Mouse (Mus musculus) c-Kit-negative CD71-positive TER-119-positive erythroid progenitor cells, embryonic 14.5 days (primary cell): Measurements from ENCODE around the gene Mcu.

Experiments
- DNase-seq: peaks from one replicate; pipeline ENCODE4 v3.0.0-alpha.2; 2013; ENCODE audit warnings: low read depth, low spot score

The Mcu gene

DNA sequence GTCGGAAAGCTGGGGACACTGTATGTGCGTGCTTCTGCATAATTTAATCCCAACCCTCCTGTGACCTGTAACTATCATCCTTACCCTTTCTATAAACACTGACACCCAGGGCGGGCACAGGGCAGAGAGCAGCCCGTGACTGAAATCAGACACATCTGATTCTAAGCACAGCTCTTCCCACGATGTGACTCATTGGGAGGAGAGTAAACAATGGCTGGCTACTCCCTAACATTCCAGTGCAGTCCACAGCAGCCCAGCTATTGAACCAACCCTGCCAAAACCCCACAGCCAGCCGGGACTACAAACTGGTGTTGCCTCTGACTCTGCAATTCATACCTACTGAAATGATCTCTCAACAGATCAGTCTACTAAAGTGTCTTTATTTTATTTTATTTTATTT, 78.9 kb downstream of the Mcu start:
- DNase-seq = no peak

DNA sequence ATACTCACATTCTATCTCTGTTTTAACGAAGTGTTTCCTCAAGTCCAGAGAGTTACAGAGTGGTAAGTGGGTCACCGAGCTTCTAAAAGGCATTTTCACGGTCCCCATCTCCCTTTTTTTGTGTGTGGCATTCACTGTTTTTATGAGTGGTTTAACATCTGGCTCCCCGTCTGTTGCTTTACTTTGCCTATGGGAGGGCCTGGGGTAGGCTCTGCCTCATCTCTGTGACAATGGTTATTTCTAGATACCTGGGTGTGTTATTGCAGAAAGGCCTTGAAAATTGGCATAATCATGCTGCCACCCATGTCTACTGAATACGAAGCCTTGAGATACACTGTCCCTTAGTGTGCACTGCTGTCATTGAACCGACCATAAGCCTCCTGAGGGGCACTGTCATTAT, 84.2 kb downstream of the Mcu start:
- DNase-seq = no peak

DNA sequence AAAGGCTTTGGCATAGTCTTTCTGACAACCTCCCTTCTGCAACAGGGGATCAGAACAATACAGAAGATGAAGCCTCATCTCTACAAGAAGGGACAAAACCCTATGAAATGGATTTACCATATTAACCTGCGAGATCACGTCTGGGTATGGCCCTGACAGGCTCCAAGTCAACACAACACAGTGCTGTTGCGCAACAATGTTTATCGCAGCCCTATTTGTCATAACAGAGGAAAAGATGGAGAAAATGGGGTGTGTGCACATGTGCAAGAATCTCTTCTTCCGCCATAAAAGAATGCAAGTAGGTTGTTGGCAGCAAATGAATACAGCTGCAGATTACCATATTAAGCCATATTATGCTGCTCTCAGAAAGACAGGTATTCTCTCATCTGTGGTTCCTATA, 88.7 kb downstream of the Mcu start:
- no peak for DNase-seq

DNA sequence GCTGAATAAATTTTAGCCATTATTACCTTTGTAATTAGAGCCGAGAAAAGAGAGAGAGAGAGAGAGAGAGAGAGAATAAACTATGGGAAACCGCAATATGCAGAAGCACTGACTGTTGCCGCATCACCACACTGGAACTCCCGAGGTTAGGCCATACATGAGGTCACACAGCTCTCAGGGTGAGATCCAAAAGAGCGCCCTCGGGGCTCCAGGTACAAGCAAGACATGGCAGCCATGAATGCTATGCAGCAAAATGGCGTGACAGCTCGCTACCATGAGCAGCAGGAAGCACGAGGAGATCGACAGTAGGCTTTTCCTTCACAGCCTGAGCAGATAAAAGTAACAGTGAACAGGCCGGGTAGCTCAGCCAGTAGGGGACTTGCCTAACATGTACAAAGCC, 89.2 kb downstream of the Mcu start:
- no peak for DNase-seq

- no peak for DNase-seq
These were observed 91.8 kb downstream of the Mcu start for GRCm38 (mm10) chr10:59524675-59525074.

GRCm38 (mm10) chr10:59523826-59524331, 92.6 kb downstream of the Mcu start:
- DNase-seq = no peak

GRCm38 (mm10) chr10:59520701-59521100, 95.8 kb downstream of the Mcu start:
- DNase-seq = no peak

DNA sequence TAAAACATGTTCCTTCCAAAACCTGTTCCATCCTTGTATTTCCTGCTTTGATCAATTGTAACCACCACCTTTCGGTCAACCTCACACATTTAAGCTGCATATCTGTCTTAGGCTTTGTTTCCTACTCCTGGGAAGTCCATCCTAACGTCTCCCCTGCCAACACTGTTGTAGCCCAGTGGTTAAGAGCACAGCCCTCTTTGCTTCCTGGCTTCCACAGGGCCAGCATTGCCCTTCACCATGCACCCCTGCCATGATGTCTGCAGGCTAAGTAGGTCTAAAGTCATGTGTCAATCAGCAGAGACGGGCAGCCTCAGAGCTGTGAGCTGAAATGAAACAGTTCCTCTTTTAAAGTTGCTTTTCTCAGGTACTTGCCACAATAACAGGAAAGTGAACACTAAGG, 97.1 kb downstream of the Mcu start:
- DNase-seq = no peak

GRCm38 (mm10) chr10:59517201-59517600, 99.3 kb downstream of the Mcu start:
- DNase-seq = no peak

GRCm38 (mm10) chr10:59514739-59515464, 101.6 kb downstream of the Mcu start:
- DNase-seq = no peak

GRCm38 (mm10) chr10:59512173-59512572, 104.3 kb downstream of the Mcu start:
- no peak for DNase-seq

DNA sequence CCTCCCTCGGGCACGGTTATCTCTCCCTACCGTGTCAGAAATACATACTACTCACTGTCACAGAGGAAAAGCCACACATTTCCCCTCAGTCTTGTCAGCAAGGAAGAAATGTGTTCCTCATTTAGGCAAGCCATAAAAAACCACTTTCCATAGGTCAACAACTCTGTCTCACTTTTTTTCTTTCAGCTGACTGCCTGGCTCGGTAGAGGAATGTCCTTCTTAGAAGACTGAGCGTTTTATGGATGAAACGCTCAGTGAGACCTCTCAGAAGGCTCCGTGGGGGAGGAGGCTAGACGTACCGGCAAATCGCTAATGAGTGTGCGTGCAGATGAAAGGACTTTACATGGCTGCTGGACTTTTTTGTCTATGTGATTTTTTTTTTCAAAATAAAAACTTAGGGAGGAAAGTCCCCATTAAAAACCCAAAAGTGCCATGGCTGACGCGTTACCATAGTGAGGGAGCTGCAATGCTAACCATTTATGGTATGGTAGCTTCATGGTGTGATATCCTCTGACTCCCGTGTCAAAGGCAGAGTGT, 105.0 kb downstream of the Mcu start:
- no peak for DNase-seq

- DNase-seq = no peak
These were observed 105.6 kb downstream of the Mcu start for GRCm38 (mm10) chr10:59510713-59511426.

DNA sequence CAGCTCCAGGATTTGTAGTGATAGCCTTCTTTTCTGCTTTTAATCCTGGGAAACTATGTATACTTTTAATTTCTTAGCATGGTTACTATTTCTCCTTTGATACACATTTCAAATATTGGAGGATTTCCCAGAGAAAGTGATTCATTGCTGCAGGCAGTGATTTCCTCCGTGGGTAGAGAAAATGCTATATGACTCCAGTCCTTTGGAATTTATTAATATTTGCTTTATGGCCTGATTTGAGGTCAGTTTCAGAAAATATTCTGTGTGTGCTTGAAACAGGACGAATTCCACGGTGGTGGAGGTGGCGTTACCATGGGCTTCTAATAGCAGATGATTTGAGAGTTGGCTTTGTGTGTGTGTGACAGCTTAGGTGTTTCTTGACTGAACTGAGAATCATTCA, 107.3 kb downstream of the Mcu start:
- no peak for DNase-seq

GRCm38 (mm10) chr10:59506711-59507110, 109.8 kb downstream of the Mcu start:
- DNase-seq = no peak

- no peak for DNase-seq
These were observed 112.2 kb downstream of the Mcu start for GRCm38 (mm10) chr10:59504291-59504690.

DNA sequence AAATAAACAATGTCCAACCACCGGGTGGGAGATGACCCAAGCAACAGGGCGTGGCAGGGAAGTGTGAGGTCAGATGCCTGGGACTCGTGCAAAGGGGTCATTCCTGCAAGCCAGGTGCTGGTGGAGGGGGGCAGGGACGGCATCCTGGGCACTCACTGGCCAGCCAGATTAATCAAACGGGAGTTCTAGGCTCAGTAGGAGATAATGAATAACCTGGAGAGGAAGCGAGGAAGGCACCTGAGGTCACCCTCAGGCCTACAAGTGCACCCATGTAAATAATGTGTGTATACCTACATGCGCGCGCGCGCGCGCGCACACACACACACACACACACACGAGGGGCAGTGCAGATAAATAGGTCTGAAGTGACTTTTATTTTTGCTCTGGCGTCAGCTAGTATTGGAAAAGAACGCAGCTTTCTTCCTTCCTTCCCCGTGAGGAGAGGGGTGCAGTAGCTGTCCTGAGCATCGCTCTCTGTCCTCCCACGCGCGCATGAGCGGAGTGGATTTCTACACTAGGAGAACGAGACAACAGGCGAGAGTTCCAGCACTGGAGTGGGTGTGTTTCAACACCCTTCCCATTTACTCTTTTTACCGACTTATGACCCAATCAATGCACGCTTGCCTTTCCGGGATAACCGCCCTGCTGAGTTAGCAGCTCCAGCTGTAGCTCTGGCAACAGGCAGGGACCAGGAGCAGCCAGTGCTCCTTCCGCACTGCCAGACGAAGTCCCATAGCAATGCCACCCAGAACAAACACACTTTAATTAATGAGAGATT, 112.9 kb downstream of the Mcu start:
- DNase-seq = no peak

GRCm38 (mm10) chr10:59502381-59502780, 114.1 kb downstream of the Mcu start:
- no peak for DNase-seq

DNA sequence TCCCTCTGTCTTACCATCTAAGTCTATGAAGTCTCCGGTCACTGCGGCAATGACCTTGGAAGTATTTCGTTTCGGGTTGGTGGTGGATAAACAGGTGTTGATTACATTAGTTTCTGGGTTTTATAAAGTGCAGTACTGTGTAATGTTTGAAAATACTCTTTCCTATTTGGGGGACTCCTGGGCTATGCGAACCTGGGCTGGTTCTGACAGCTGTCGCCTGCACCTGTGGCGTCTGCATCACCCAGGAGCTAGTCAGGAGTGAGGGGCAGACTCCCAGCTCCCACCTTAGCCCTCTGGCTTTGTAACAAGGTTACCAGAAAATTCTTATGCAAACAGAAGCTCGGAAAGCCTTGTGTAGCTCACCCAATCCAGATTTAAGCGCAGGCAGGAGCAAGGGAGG, 114.7 kb downstream of the Mcu start:
- no peak for DNase-seq

- DNase-seq = no peak
These were observed 116.3 kb downstream of the Mcu start for GRCm38 (mm10) chr10:59500225-59500624.

DNA sequence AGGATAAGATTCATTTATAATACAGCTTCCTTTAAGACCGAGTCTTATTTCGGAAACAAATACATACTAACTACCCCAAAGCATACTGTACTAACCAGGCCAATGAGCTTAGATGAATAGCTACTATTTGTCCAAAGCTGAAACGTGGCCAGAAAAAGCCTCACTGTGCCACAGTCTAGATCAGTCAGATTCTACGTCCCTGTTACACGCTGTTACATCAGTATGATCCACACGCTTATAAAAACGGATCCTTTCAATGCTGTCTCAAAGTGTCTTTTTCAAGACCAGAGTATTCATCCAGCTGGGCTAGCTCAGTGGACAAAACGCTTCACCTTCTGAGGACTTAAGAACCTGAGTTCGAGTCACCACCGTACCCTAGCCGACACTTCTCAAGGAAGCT, 119.5 kb downstream of the Mcu start:
- DNase-seq = no peak

GRCm38 (mm10) chr10:59494917-59495316, 121.6 kb downstream of the Mcu start:
- no peak for DNase-seq
